Mouse (Mus musculus): ENCODE measurements around the gene Nipal3. TPM values are rescaled to one million over a fixed set of nuclear protein-coding genes. Genes with fewer than 3 reads are reported as not detected.

The Nipal3 gene
- 54.7 to 76.3 TPM (median 65.7 TPM) in 4 replicates for total RNA-seq (2023)

GRCm38 (mm10) chr4:135494521-135495396, at the start of gene Nipal3, which contains the start of gene Stpg1:
Gene Nipal3 (minus strand): TSS chr4:135495038.
Gene Stpg1 (plus strand): TSS chr4:135494790.

GRCm38 (mm10) chr4:135433443-135434394, 61.1 kb downstream of the Nipal3 start, which contains the start of gene Rcan3:
Gene Rcan3 (minus strand): TSS chr4:135433853.

DNA sequence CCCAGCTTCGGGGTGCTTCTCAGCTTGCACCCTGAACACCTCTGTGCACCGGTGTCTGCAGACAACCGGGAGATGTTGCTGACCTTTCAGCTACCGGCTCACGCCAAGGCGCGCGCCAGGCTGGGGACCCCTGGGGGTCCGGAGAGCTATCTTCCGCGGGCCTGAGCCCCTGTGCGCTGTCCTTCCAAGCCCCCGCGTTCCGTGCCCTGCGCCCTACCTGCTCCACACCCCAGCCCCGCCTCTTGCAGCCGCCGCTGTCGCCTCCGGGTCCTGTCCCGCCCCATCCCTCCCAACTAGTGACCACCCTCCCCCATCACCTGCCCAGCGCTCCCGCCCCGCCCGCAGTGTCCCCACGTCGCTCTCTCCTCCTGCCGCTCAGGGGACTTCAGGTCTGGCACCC, 96.8 kb downstream of the Nipal3 start, which contains the start of gene Ncmap:
Gene Ncmap, minus strand, starts transcription at position 237 of the 400 bp plus-strand sequence.

Other genes with a start within 250 kb of the Nipal3 start
- gene Clic4, start 222.2 kb downstream of the Nipal3 start, total RNA-seq (2023): 50.6 to 53.3 TPM (median 52.5 TPM) in 4 replicates
- gene Srrm1, start 141.7 kb downstream of the Nipal3 start, total RNA-seq (2023): 305 to 346 TPM (median 331 TPM) in 4 replicates
- gene Ncmap, start 96.8 kb downstream of the Nipal3 start, total RNA-seq (2023): not detected in 4 replicates
- gene Rcan3, start 61.2 kb downstream of the Nipal3 start, total RNA-seq (2023): 5.1 to 7.6 TPM (median 5.9 TPM) in 4 replicates
- gene Stpg1, start 248 bp downstream of the Nipal3 start, total RNA-seq (2023): 0.24 TPM in 1 of 4 replicates, not detected in the others
- not detected in 4 replicates for gene Grhl3, start 78.6 kb upstream of the Nipal3 start, total RNA-seq (2023)
- 0.36 to 0.86 TPM (median 0.52 TPM) in 4 replicates for gene Ifnlr1, start 191.2 kb upstream of the Nipal3 start, total RNA-seq (2023)
- not detected in 4 replicates for gene Il22ra1, start 233.1 kb upstream of the Nipal3 start, total RNA-seq (2023)

Data from B cell, adult 62 days (primary cell).